Mouse (Mus musculus): ENCODE results near the gene Grik2.

- no peak for TF ChIP-seq POLR2A (IDR thresholded peaks at IDR 0.05; ENCODE audit: low read depth, low read length)
- TF ChIP-seq CTCF (IDR thresholded peaks at IDR 0.05; ENCODE audit: extremely low read depth, insufficient read length, insufficient replicate concordance, low read depth, low read length) = no peak
Observed at GRCm38 (mm10) chr10:49647116-49647515, 141.4 kb downstream of the Grik2 start.
